Mouse (Mus musculus): ENCODE data around the gene Cnga1. TPM values are rescaled to one million over a fixed set of nuclear protein-coding genes. Genes with fewer than 3 reads are reported as not detected.

Gene Cnga1
- total RNA-seq (2012; rRNA removed) (not detected in 2 replicates), total RNA-seq (2014; rRNA removed) (not detected in 2 replicates), polyA plus RNA-seq (2012; ENCODE audit: insufficient read length, low read depth) (not detected in 2 replicates)

- no peak within 1 kb of the TSS for H3K27ac ChIP-seq (ENCODE audit: insufficient read depth, low read depth)
- no peaks in the 10 kb centered on the region for H3K9me3 ChIP-seq (replicated peaks; ENCODE audit: low read length)
- H3K36me3 ChIP-seq (replicated peaks in 1 of 2; ENCODE audit: control insufficient read depth in 1 of 2, insufficient read depth in 1 of 2, low read length in 1 of 2): no peaks in the 10 kb centered on the region
- no peaks in the 10 kb centered on the region for H3K79me2 ChIP-seq (replicated peaks; ENCODE audit: control insufficient read depth, extremely low read depth, insufficient read depth, poor library complexity, severe bottlenecking)
- in situ Hi-C loops (cut with MboI; ENCODE audit: low pct_ligation_motif_present, low pct_unique_long_range_greater_than_20kb, low sequenced_read_pairs) (no loop called here), dilution Hi-C loops (cut with MboI; ENCODE audit: extremely low pct_ligation_motif_present, extremely low pct_unique_long_range_greater_than_20kb, low sequenced_read_pairs) (no loop called here)
- no peak within 1 kb of the TSS for H3K9ac ChIP-seq (ENCODE audit: insufficient read depth, low read depth)
- peaks cover 3 to 17% of the 10 kb centered on the region in 2 experiments; a peak in 2 of 4 replicates for H3K4me1 ChIP-seq (ENCODE audit: control insufficient read depth in 1 of 2, insufficient read depth in 2 of 2)
- H3K27me3 ChIP-seq (replicated peaks): peaks cover 12% of the 10 kb centered on the region
- H3K4me2 ChIP-seq (ENCODE audit: insufficient read depth, low read depth, poor library complexity, severe bottlenecking): no peak within 1 kb of the TSS
- H3K4me3 ChIP-seq (replicated peaks in 1 of 3; ENCODE audit: low read depth in 2 of 3, low read length in 2 of 3, poor library complexity in 1 of 3): no peak within 1 kb of the TSS
- DNase-seq (ENCODE audit: extremely low read depth): no peak
- TF ChIP-seq MAZ (IDR thresholded peaks at IDR 0.05; ENCODE audit: low read depth, low read length) (no peak), TBP (conservative IDR thresholded peaks at IDR 0.05; ENCODE audit: low read depth, low read length) (no peak), MAX (IDR thresholded peaks at IDR 0.05; ENCODE audit: low read length) (no peak), MAFK (IDR thresholded peaks at IDR 0.05; ENCODE audit: insufficient replicate concordance, low read length) (no peak), IRF4 (IDR thresholded peaks at IDR 0.05; ENCODE audit: low read depth, low read length) (no peak), RAD21 (IDR thresholded peaks at IDR 0.05; ENCODE audit: low read depth, low read length) (no peak), SMC3 (IDR thresholded peaks at IDR 0.05; ENCODE audit: low read depth, low read length) (no peak), RCOR1 (conservative IDR thresholded peaks at IDR 0.05; ENCODE audit: low read depth, low read length) (no peak), ZC3H11A (IDR thresholded peaks at IDR 0.05; ENCODE audit: low read depth, low read length) (no peak), BHLHE40 (IDR thresholded peaks at IDR 0.05; ENCODE audit: low read depth, low read length) (no peak), CTCF (conservative IDR thresholded peaks at IDR 0.05 in 1 of 2, IDR thresholded peaks at IDR 0.05 in 1 of 2; ENCODE audit: low read depth in 2 of 2, low read length in 2 of 2) (no peak), CHD2 (IDR thresholded peaks at IDR 0.05; ENCODE audit: low read length) (no peak)
Observed at GRCm38 (mm10) chr5:72644175-72644574, at the start of gene Cnga1. Gene Cnga1 (minus strand): TSS chr5:72644275.

- in situ Hi-C loops (cut with MboI; ENCODE audit: low pct_ligation_motif_present, low pct_unique_long_range_greater_than_20kb, low sequenced_read_pairs): no loop called here
- H3K27ac ChIP-seq (ENCODE audit: insufficient read depth, low read depth): no peak overlapping the region
- DNase-seq (ENCODE audit: extremely low read depth): no peak
- H3K36me3 ChIP-seq (replicated peaks in 1 of 2; ENCODE audit: control insufficient read depth in 1 of 2, insufficient read depth in 1 of 2, low read length in 1 of 2): no peaks in the 10 kb centered on the region
- no peak for TF ChIP-seq KAT2A (IDR thresholded peaks at IDR 0.05; ENCODE audit: insufficient replicate concordance, low read length)
- TF ChIP-seq RCOR1 (conservative IDR thresholded peaks at IDR 0.05; ENCODE audit: low read depth, low read length): no peak
- H3K9ac ChIP-seq (ENCODE audit: insufficient read depth, low read depth): no peak overlapping the region
- H3K27me3 ChIP-seq (replicated peaks): no peaks in the 10 kb centered on the region
- dilution Hi-C loops (cut with MboI; ENCODE audit: extremely low pct_ligation_motif_present, extremely low pct_unique_long_range_greater_than_20kb, low sequenced_read_pairs): no loop called here
- no peaks in the 10 kb centered on the region for H3K9me3 ChIP-seq (replicated peaks; ENCODE audit: low read length)
- H3K4me2 ChIP-seq (ENCODE audit: insufficient read depth, low read depth, poor library complexity, severe bottlenecking): no peak overlapping the region
- no peak overlapping the region for H3K4me3 ChIP-seq (replicated peaks in 1 of 3; ENCODE audit: low read depth in 2 of 3, low read length in 2 of 3, poor library complexity in 1 of 3)
- H3K4me1 ChIP-seq (ENCODE audit: control insufficient read depth in 1 of 2, insufficient read depth in 2 of 2): peaks cover 3 to 6% of the 10 kb centered on the region in 2 experiments; a peak in 3 of 4 replicates
- no peaks in the 10 kb centered on the region for H3K79me2 ChIP-seq (replicated peaks; ENCODE audit: control insufficient read depth, extremely low read depth, insufficient read depth, poor library complexity, severe bottlenecking)
Observed at GRCm38 (mm10) chr5:72690516-72690915, 46.4 kb upstream of the Cnga1 start.

GRCm38 (mm10) chr5:72689556-72689955 is 45.5 kb upstream of the Cnga1 start:
- TF ChIP-seq POLR2AphosphoS2 (IDR thresholded peaks at IDR 0.05; ENCODE audit: low read depth, low read length): no peak
- TF ChIP-seq POLR2A (IDR thresholded peaks at IDR 0.05; ENCODE audit: low read depth, low read length): no peak
- TF ChIP-seq ZKSCAN1 (IDR thresholded peaks at IDR 0.05; ENCODE audit: borderline replicate concordance, low read depth, low read length): no peak
- no peak for TF ChIP-seq E2F4 (IDR thresholded peaks at IDR 0.05; ENCODE audit: insufficient replicate concordance, low read depth, low read length)
- Histone ChIP-seq H3K4me1 (ENCODE audit: control insufficient read depth in 1 of 2, insufficient read depth in 2 of 2) (no peaks in the 10 kb centered on the region), H3K4me2 (ENCODE audit: insufficient read depth, low read depth, poor library complexity, severe bottlenecking) (no peak overlapping the region), H3K79me2 (replicated peaks; ENCODE audit: control insufficient read depth, extremely low read depth, insufficient read depth, poor library complexity, severe bottlenecking) (no peaks in the 10 kb centered on the region), H3K9me3 (replicated peaks; ENCODE audit: low read length) (no peaks in the 10 kb centered on the region), H3K4me3 (replicated peaks in 1 of 3; ENCODE audit: low read depth in 2 of 3, low read length in 2 of 3, poor library complexity in 1 of 3) (no peak overlapping the region), H3K9ac (ENCODE audit: insufficient read depth, low read depth) (no peak overlapping the region), H3K27ac (ENCODE audit: insufficient read depth, low read depth) (no peak overlapping the region), H3K27me3 (replicated peaks) (no peaks in the 10 kb centered on the region), H3K36me3 (replicated peaks in 1 of 2; ENCODE audit: control insufficient read depth in 1 of 2, insufficient read depth in 1 of 2, low read length in 1 of 2) (no peaks in the 10 kb centered on the region)
- no peak for DNase-seq (ENCODE audit: extremely low read depth)
- dilution Hi-C loops (cut with MboI; ENCODE audit: extremely low pct_ligation_motif_present, extremely low pct_unique_long_range_greater_than_20kb, low sequenced_read_pairs) (no loop called here), in situ Hi-C loops (cut with MboI; ENCODE audit: low pct_ligation_motif_present, low pct_unique_long_range_greater_than_20kb, low sequenced_read_pairs) (no loop called here)
